Mouse (Mus musculus): Measurements from ENCODE around the gene Cse1l.

DNA sequence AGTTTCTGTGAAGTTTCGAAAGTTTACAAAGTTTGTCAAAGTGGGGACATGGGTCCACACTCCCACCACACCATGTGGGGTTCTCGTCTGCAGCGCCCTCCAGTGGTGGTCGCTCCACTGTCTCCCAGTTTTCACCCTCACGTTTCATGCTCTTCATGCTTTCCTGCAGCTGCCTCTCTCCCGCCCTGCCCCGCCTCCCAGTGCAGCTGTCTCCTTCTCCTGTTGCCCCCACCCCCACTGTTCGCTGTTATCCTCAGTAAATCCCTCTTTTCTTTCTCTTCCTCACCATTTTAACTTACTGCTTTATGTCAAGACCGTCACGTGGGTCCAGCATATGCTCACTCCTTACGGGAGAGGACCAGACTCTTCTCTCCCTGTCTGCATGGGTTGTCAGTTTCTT lies 18.0 kb upstream of the Cse1l start:
- TF ChIP-seq CTCF (IDR thresholded peaks at IDR 0.05; ENCODE audit: borderline replicate concordance, extremely low read depth, insufficient read depth, insufficient read length) (peak; percentile 55), POLR2A (IDR thresholded peaks at IDR 0.05; ENCODE audit: borderline replicate concordance, extremely low read depth, insufficient read depth, insufficient read length, poor library complexity, severe bottlenecking) (no peak)

All from brain, embryonic 14.5 days (tissue).